Mouse (Mus musculus) E14TG2a.4 (cell line): ENCODE measurements around the gene Srarp.
A peak's percentile ranks its signal among the peaks of the same experiment; 100 is the strongest.

Source experiments
- CTCF ChIP-seq: conservative IDR thresholded peaks from 2 replicates; pipeline ENCODE4 v1.5.1; 2014; ENCODE audit warnings: low read length
- POU5F1 ChIP-seq: IDR thresholded peaks from 2 replicates; pipeline ENCODE4 v1.6.1; 2014; ENCODE audit warnings: low read length, borderline replicate concordance

- TF ChIP-seq CTCF (peak; percentile 73), POU5F1 (no peak)
Observed at GRCm38 (mm10) chr4:141385275-141385674, 50.6 kb downstream of the Srarp start.
